Mouse (Mus musculus): ENCODE results near the gene Zfp385b.

The Zfp385b gene

DNA sequence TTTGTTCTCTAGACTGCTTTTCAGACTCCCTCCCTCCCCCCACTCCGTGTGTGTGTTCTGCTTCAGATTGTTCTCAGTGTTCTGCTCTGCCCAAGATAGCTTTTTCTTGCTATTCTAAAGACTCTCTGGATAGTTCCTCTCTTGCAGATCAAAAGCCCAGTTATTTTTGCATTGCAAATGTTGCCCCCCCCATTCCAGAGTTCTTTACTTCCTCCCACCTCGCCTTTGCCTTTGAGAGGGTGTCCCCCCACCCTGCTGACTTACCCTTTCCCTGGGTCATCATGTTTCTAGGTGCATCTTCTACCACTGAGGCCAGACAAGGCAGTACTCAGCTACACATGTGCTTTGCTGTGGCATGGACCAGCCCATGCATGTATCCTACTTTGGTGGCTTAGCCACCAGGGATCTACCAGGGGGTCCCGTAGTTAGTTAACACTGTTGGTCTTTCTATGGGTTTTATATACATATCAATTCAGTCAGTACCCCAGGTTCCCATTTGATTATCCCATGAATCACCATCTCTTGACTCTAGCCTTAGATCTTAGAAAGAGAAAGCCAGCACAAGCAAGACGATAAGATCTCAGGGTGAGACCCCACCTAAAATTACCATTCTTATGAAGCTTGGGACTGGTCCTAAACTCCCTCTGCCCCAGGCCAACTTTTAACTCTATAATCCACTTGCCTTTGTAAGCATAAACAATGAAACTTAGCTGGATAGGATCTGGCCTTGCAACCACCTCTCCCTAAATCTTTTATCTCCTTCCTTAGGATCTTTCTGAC lies 232.7 kb downstream of the Zfp385b start:
- no peak for DNase-seq

DNA sequence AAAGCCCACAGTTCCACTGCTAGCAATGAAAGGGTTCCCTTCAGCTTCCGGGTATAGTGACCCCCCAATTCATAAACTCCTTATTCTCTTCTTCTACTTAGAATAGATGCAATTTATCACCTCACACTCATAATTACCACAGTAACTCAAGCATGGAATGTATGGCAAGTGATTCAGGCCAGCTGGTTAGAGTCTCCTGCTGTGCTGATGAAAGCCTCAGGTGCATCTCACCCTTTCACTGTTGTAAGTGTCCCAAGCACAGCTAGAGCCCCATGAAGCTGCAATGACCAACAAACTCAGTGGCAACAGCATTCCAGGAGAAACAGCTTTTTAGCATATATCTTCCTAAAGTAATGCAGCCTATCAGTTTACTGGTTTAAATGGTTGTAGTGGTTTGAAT lies 235.9 kb downstream of the Zfp385b start:
- no peak for DNase-seq

GRCm38 (mm10) chr2:77576571-77576970 lies 242.9 kb downstream of the Zfp385b start:
- no peak for DNase-seq

- no peak for DNase-seq
Observed at GRCm38 (mm10) chr2:77567528-77568435, 251.7 kb downstream of the Zfp385b start.

DNA sequence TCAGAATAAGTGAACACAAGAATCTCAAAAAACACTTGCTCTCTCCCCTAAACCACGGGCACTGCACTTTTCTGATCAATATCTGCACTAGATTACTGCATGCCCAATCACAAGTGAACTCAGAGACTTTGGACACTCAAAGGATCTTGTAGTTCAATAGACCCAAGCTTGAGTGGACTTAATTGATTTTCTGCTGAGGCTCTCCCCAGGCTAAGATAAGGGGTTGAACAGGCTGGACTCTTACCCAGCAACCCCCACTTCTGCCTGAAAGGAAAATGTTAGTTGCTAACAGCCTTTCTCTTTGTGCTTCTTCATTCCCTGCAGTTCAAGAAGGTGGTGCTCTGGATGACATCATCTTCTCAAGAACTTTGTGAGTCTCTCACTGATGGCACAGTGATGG lies 255.7 kb downstream of the Zfp385b start:
- DNase-seq = no peak

DNA sequence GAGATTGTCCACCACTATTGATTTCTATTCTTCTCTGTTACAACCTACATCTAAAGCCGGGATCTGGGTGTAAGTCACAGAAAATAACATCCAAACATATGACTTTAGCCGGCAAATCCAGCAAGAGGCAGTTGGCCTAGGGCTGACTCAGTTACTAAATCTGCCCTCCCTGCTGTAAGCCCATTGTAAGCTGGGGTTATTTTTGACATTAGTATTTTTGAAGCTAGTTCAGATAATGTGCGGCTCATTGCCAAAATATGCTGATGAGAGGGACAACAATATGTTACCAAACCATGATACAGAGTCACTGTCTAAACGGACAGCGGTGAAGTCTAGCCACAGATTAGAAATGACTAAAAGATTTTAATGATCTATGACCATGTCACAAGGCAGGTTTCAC lies 257.5 kb downstream of the Zfp385b start:
- DNase-seq = no peak

GRCm38 (mm10) chr2:77556938-77557337 lies 262.5 kb downstream of the Zfp385b start:
- DNase-seq = no peak

DNA sequence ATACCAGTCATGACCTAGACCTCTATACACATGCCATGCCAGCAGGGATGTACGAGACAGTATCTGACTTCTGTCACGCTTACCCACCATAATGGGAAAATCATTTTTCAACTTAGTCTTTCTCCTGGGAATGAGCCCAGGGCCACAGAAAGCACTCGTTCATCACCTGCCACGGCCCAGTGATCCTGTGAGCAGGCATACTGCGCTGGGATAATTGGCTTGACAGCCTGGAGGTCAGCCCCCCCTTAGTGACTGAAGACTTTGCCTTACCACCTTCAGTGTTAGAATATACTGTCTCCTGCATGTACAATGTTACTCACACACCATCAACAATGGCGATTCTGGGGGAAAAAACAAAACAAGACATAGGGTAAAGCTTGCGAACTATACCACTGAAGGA lies 263.5 kb downstream of the Zfp385b start:
- no peak for DNase-seq

GRCm38 (mm10) chr2:77552675-77553074 lies 266.8 kb downstream of the Zfp385b start:
- no peak for DNase-seq

DNA sequence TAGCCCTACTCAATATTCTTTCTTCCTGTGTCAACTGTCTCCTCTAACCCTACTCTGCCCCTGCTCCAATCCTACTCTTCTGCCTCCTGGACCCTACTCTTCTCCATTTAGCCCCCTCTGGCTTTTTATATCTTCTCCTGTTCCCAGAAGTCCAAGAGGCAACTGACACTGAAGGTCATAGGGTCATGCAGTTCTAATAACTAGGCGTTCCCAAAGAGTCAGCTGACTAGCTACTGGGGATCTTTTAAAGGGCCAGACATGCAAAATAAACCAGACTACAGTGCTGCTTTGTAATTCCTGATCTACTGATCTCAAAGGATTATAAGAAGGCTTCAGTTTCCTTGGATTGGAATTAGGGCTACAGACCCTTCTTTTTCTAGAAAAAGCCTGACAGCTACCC lies 276.1 kb downstream of the Zfp385b start:
- no peak for DNase-seq

DNA sequence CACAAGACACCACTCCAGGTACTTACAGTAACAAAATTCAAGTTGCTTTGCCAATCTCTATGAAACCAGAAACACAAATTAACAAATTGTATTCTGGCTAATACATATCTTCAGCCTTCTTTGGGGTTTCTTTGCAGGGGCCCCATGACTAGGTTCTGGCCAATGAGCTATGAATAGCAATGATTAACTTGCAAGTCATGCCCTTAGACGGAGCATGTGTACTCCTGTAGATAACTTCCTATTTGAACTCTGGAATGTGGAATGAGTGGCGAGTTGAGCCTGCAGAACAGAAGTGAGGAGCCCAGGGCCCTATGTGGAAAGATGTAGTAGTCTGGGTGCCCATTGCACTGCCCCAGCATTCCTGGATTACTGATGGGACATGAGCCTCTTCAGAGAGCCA lies 276.8 kb downstream of the Zfp385b start:
- peak; percentile 37 for DNase-seq

GRCm38 (mm10) chr2:77541681-77542080 lies 277.8 kb downstream of the Zfp385b start:
- no peak for DNase-seq

GRCm38 (mm10) chr2:77540860-77541259 lies 278.6 kb downstream of the Zfp385b start:
- DNase-seq = peak; percentile 39

GRCm38 (mm10) chr2:77536556-77536955 lies 282.9 kb downstream of the Zfp385b start:
- no peak for DNase-seq

- DNase-seq = no peak
Observed at GRCm38 (mm10) chr2:77528079-77528752, 291.2 kb downstream of the Zfp385b start.

DNA sequence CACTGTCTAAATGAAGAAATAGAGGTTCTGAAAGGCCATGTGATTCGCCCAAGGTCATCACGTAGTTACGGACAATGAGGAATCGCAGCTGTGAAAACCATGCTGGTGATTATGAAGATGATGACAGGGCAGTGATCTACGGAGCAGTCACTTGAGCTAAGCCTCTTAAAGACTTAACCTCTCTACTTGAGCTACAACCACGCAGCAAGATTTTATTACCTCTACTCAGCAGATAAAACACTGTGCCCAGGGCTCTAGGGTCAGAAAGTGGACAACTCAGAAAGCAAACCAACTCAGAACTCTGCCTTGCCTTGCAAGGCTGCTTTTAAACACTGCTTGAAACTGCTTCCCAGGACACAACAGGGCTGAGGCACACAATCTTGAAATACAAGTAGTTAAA lies 291.8 kb downstream of the Zfp385b start:
- no peak for DNase-seq

- DNase-seq = no peak
Observed at GRCm38 (mm10) chr2:77526803-77527202, 292.6 kb downstream of the Zfp385b start.

- no peak for DNase-seq
Observed at GRCm38 (mm10) chr2:77526301-77526700, 293.1 kb downstream of the Zfp385b start.

- DNase-seq = peak; percentile 33
Observed at GRCm38 (mm10) chr2:77522223-77522622, 297.2 kb downstream of the Zfp385b start.

- peak; percentile 35 for DNase-seq
Observed at GRCm38 (mm10) chr2:77519341-77519740, 300.1 kb downstream of the Zfp385b start.

DNA sequence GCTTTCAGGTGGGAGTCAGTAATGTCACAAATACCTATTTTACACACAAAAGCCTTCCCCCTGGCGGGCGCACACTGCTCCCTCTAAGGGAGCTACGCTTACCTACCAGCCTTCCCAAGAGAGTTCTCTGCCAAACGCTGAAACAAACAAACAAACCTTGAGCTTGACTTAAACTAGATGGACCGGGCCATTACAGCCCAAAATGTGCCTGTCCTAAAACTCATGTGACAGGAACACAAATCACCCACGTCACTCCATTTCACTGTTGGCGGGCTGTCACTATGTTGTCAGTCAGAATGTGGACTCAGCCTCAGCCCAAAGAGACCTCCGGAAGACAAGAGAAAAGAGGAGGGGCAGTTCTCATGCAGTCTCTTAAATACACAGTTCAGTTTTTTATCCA lies 300.7 kb downstream of the Zfp385b start:
- peak; percentile 23 for DNase-seq

DNA sequence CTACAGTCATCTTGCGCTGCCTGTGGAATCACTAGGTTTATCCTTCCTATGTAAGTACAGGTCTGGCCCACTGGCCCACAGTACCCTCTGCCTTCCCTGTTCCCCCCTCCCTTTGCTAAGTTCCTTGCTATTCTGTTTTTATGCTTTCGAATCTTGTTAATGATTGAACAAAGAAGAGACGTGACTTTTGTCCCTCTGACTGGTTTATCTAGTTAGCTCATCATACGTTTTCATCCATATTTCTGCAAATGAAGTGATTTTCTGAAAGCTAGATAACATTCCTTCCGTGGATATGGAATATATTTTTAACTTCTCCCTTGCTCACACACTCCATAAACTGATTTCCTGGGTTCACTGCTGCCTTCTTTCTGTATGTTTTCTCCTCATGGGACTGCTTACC lies 302.8 kb downstream of the Zfp385b start:
- no peak for DNase-seq

DNA sequence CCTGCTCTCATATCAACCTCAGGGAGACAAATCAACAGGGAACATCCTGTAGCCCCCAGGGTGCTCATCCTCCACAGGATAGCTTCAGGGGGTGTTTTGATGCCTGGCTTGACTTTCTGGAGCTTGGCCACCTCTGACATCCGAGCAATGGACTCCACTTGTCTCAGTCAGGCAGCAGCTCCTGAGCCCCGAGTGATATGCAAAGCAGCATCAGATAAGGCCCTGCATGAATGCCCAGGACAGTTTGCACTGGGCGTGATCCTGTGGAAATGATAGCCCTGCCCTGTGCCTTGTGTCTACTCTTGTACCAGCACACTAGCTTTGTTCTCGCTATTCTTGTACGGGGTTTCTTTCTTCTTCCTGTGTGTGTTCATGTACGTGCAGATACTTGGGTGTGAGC lies 303.8 kb downstream of the Zfp385b start:
- no peak for DNase-seq
